Mouse (Mus musculus) megakaryocyte-erythroid progenitor cell, adult 5 weeks (primary cell): Measurements from ENCODE around the gene Plscr5. TPM values are rescaled to one million over a fixed set of nuclear protein-coding genes. Genes with fewer than 3 reads are reported as not detected.

Experiments used
- polyA plus RNA-seq: library from polyadenylated mRNA; stranded (reverse); fragments of >175 nt; gene quantifications from 2 replicates; pipeline ENCODE4 v1.2.3, GENCODE M21; 2012

Plscr5 gene
- not detected in 2 replicates for polyA plus RNA-seq

DNA sequence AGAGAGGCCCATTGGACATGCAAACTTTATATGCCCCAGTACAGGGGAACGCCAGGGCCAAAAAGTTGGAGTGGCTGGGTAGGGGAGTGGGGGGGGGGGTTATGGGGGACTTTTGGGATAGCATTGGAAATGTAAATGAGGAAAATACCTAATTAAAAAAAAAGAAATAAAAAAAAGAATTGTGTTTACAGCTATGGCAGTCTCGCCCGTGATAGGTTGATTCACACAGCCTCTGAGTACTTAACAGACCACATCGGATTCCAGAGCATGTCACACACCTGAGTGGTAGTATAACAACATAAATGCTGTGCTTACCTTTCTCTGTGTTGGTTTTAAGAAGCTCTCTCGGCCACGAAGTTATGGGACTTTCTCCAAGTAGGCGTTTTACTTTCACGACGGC is at the start of gene Plscr5:
Plscr5 (plus strand) TSS at position 301 of the 400 bp plus-strand sequence.

DNA sequence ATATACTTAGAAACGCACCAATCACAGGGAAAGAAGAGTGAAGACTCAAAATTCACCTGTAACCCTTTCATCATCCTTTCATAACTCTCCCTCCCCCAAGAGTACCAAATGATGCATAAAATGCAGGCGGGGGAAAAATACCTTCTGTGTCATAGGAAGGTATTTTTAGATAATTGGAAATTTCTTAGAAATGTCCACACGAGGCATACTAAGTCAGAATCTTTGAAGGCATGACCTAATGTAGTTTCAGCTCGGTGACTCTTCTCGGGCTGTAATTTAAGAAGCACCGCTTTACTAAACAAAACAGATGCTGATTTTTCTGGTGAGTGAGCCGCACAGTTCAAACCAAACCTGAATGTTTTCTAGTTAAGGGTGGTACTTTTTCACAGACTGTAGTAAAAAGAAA is 56.7 kb downstream of the Plscr5 start, which contains the start of gene Plscr1:
Plscr1 (plus strand) TSS at position 304 of the 406 bp plus-strand sequence.

Other genes starting within 250 kb of the Plscr5 start
- gene Plscr1, start 56.8 kb downstream of the Plscr5 start, polyA plus RNA-seq: 38.8 and 42.7 TPM in 2 replicates
- gene Plscr2, start 82.7 kb downstream of the Plscr5 start, polyA plus RNA-seq: not detected in 2 replicates
- not detected in 2 replicates for gene 1700057G04Rik, start 116.4 kb downstream of the Plscr5 start, polyA plus RNA-seq